ENCODE assay signal across 17 mouse cellular contexts in the genomic region with DNA sequence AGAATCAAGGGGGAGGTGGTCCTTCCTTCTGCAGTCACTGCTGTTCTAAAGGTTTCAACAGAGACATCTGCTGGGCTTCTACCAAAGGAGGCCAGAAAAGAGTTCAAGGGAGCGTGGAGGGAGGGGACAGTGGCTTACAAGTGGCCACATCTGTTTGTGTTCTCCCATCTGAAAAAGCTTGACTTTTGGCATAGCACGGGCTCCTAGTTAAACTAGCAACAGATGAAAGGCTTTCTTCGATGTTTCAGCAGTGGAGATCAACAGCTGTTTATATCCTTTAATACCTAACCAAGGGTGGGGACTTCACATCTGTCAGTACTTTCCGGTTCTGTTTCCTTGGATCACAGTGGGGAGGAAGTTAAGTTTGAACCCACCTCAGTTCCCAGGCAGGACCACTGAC.
A peak's percentile ranks its signal among the peaks of the same experiment; 100 is the strongest.
DNase-seq lines count a peak whose midpoint lies in the region; ATAC-seq and TF ChIP-seq lines count a peak whose summit lies in the region.
"Had no signal": no experiment of that assay in that cellular context is flagged by ENCODE, and none has a peak within 500 bp of the region (broad histone marks: within the 10 kb centered on the region; RNA-seq: fewer than 3 reads in every experiment).

No protein-coding gene starts in this region.

- H3K36me3 ChIP-seq in heart, embryonic 12.5 days: no peaks in the 10 kb centered on the region
- H3K36me3 ChIP-seq in lung, postnatal 0 days (ENCODE audit: insufficient read depth, low read length): no peaks in the 10 kb centered on the region
- H3K36me3 ChIP-seq in limb, embryonic 11.5 days (ENCODE audit: control insufficient read depth, insufficient read depth, low read length): no peaks in the 10 kb centered on the region
- no peaks in the 10 kb centered on the region for H3K36me3 ChIP-seq in midbrain, postnatal 0 days (ENCODE audit: insufficient read depth, low read length)
- H3K36me3 ChIP-seq: limb, embryonic 13.5 days; midbrain, embryonic 12.5 days; stomach, embryonic 15.5 days had no signal

- no peaks in the 10 kb centered on the region for H3K27me3 ChIP-seq in heart, embryonic 12.5 days (replicated peaks)
- no peaks in the 10 kb centered on the region for H3K27me3 ChIP-seq in lung, postnatal 0 days (replicated peaks; ENCODE audit: insufficient read depth, low read length)
- no peaks in the 10 kb centered on the region for H3K27me3 ChIP-seq in limb, embryonic 11.5 days (ENCODE audit: control insufficient read depth, insufficient read depth, low read length)
- H3K27me3 ChIP-seq in midbrain, postnatal 0 days (ENCODE audit: insufficient read depth, low read length): no peaks in the 10 kb centered on the region
- H3K27me3 ChIP-seq: limb, embryonic 13.5 days; midbrain, embryonic 12.5 days; stomach, embryonic 15.5 days had no signal

- no peak for ATAC-seq in heart, embryonic 12.5 days (ENCODE audit: insufficient number of reproducible peaks, low FRiP score)
- no peak for ATAC-seq in lung, postnatal 0 days
- peak; percentile 39; the same call in 1 of the 2 replicates for ATAC-seq in limb, embryonic 11.5 days (ENCODE audit: insufficient number of reproducible peaks, low FRiP score, low TSS enrichment, low read depth)
- ATAC-seq in midbrain, postnatal 0 days (ENCODE audit: low FRiP score): no peak
- ATAC-seq: CD4-positive, CD25-positive, alpha-beta regulatory T cell, adult 4 months had no signal

- H3K4me1 ChIP-seq in heart, embryonic 12.5 days (replicated peaks): no peaks in the 10 kb centered on the region
- H3K4me1 ChIP-seq in lung, postnatal 0 days (ENCODE audit: insufficient read depth, low read depth, low read length): no peaks in the 10 kb centered on the region
- peaks cover 18% of the 10 kb centered on the region for H3K4me1 ChIP-seq in lung, adult 2 months (ENCODE audit: control insufficient read depth, insufficient read depth, low read length)
- peaks cover 4% of the 10 kb centered on the region for H3K4me1 ChIP-seq in limb, embryonic 11.5 days (ENCODE audit: control insufficient read depth, insufficient read depth, low read length)
- peaks cover 9% of the 10 kb centered on the region; the same call in 1 of the 2 replicates for H3K4me1 ChIP-seq in midbrain, postnatal 0 days (ENCODE audit: insufficient read depth, low read length)

- 73% methylated on average over 4 of the region's 4 CpGs for WGBS in heart, embryonic 12.5 days
- WGBS in lung, postnatal 0 days: 30% methylated on average over 4 of the region's 4 CpGs
- WGBS in lung, adult 2 months: 43% methylated on average over 4 of the region's 4 CpGs
- 26% methylated on average over 4 of the region's 4 CpGs for WGBS in limb, embryonic 11.5 days
- 69% methylated on average over 4 of the region's 4 CpGs for WGBS in midbrain, postnatal 0 days

- no peak overlapping the region for H3K4me3 ChIP-seq in heart, embryonic 12.5 days
- H3K4me3 ChIP-seq in lung, postnatal 0 days (ENCODE audit: low read depth, low read length): no peak overlapping the region
- no peak overlapping the region for H3K4me3 ChIP-seq in lung, adult 2 months (replicated peaks; ENCODE audit: extremely low read depth, low read depth, low read length)
- no peak overlapping the region for H3K4me3 ChIP-seq in limb, embryonic 11.5 days (ENCODE audit: low read depth, low read length)
- H3K4me3 ChIP-seq in midbrain, postnatal 0 days (ENCODE audit: low read depth, low read length): no peak overlapping the region
- H3K4me3 ChIP-seq: limb, embryonic 13.5 days; midbrain, embryonic 12.5 days; myocyte; stomach, embryonic 15.5 days had no signal

- no peak for TF ChIP-seq EP300 in lung, postnatal 0 days (IDR thresholded peaks at IDR 0.05)

- H3K4me2 ChIP-seq in heart, embryonic 12.5 days: no peak overlapping the region
- no peak overlapping the region for H3K4me2 ChIP-seq in lung, postnatal 0 days (replicated peaks; ENCODE audit: low read depth, low read length)
- no peak overlapping the region for H3K4me2 ChIP-seq in limb, embryonic 11.5 days (ENCODE audit: low read depth, severe bottlenecking)
- no peak overlapping the region for H3K4me2 ChIP-seq in midbrain, postnatal 0 days (ENCODE audit: low read depth, low read length, poor library complexity, severe bottlenecking)
- H3K4me2 ChIP-seq: hindbrain, embryonic 14.5 days; limb, embryonic 13.5 days; midbrain, embryonic 12.5 days; stomach, embryonic 15.5 days had no signal

- no peaks in the 10 kb centered on the region for H3K9me3 ChIP-seq in heart, embryonic 12.5 days (replicated peaks)
- H3K9me3 ChIP-seq in lung, postnatal 0 days (ENCODE audit: low read length): no peaks in the 10 kb centered on the region
- no peaks in the 10 kb centered on the region for H3K9me3 ChIP-seq in limb, embryonic 11.5 days (ENCODE audit: control insufficient read depth, low read length)
- no peaks in the 10 kb centered on the region for H3K9me3 ChIP-seq in midbrain, postnatal 0 days (ENCODE audit: low read length)
- H3K9me3 ChIP-seq: limb, embryonic 13.5 days; midbrain, embryonic 12.5 days; stomach, embryonic 15.5 days had no signal

- TF ChIP-seq CTCF in lung, postnatal 0 days (IDR thresholded peaks at IDR 0.05): no peak
- no peak for TF ChIP-seq CTCF in lung, adult 2 months (IDR thresholded peaks at IDR 0.05; ENCODE audit: insufficient read depth, low read length)
- no peak for TF ChIP-seq CTCF in midbrain, postnatal 0 days (IDR thresholded peaks at IDR 0.05)

- no peak overlapping the region for H3K27ac ChIP-seq in heart, embryonic 12.5 days (ENCODE audit: poor library complexity, severe bottlenecking)
- 0 out of 2 replicates have a peak overlapping the region, but pooled peaks have one; percentile 9 for H3K27ac ChIP-seq in lung, postnatal 0 days (ENCODE audit: low read length)
- no peak overlapping the region for H3K27ac ChIP-seq in limb, embryonic 11.5 days (replicated peaks; ENCODE audit: low read depth, low read length)
- H3K27ac ChIP-seq in midbrain, postnatal 0 days (ENCODE audit: low read depth, low read length): no peak overlapping the region
- H3K27ac ChIP-seq: hindbrain, embryonic 14.5 days; macrophage; midbrain, embryonic 12.5 days; stomach, embryonic 15.5 days had no signal

- peak; percentile 13 for DNase-seq in heart, adult 8-10 months (ENCODE audit: low spot score)
- peak; percentile 30 for DNase-seq in lung, postnatal 0 days (ENCODE audit: low spot score)
- no peak for DNase-seq in lung, adult 2 months
- DNase-seq in limb, embryonic 11.5 days (ENCODE audit: low spot score): peak; percentile 42
- DNase-seq in midbrain, postnatal 0 days (ENCODE audit: low spot score): no peak
- DNase-seq in B cell, adult 2 months: no peak
- DNase-seq: adrenal gland, postnatal 14 days; cerebellum, adult 2 months; spleen, adult 18-20 months had no signal

- no peak overlapping the region for H3K9ac ChIP-seq in heart, embryonic 12.5 days
- H3K9ac ChIP-seq in lung, postnatal 0 days (replicated peaks; ENCODE audit: low read depth): no peak overlapping the region
- H3K9ac ChIP-seq in limb, embryonic 11.5 days (ENCODE audit: low read length): no peak overlapping the region
- H3K9ac ChIP-seq in midbrain, postnatal 0 days (replicated peaks; ENCODE audit: low read length, poor library complexity, severe bottlenecking): no peak overlapping the region
- H3K9ac ChIP-seq: hindbrain, embryonic 14.5 days; limb, embryonic 13.5 days; midbrain, embryonic 12.5 days; stomach, embryonic 15.5 days had no signal

- no peak for TF ChIP-seq POLR2A in lung, adult 2 months (IDR thresholded peaks at IDR 0.05; ENCODE audit: borderline replicate concordance, extremely low read depth, low read depth, low read length)

Comparison
In these comparisons a context has a peak if more than half of its experiments do, and no peak if none do; other contexts are left out.
1. DNase-seq: peak in heart, adult 8-10 months (single experiment), lung, postnatal 0 days (single experiment) and limb, embryonic 11.5 days (single experiment); none in lung, adult 2 months (single experiment), midbrain, postnatal 0 days (single experiment) and B cell, adult 2 months (0 of 2).